Mouse (Mus musculus): Measurements from ENCODE around the gene Rapgef4. TPM values are rescaled to one million over a fixed set of nuclear protein-coding genes. Genes with fewer than 3 reads are reported as not detected.

Gene Rapgef4
- polyA plus RNA-seq, 1 experiment = not detected

- 80% methylated on average over 6 of the region's 6 CpGs for WGBS
Measured at GRCm38 (mm10) chr2:72120211-72120610, 139.2 kb downstream of the Rapgef4 start.

GRCm38 (mm10) chr2:72122410-72123223, 141.6 kb downstream of the Rapgef4 start:
- TF ChIP-seq CTCF (IDR thresholded peaks at IDR 0.05; ENCODE audit: insufficient read depth, low read depth, low read length) = no peak
- Histone ChIP-seq H3K4me1 (ENCODE audit: control insufficient read depth, insufficient read depth, low read length) (peaks cover 9% of the 10 kb centered on the region), H3K27ac (ENCODE audit: insufficient read depth, low read depth, low read length) (no peak overlapping the region), H3K4me3 (ENCODE audit: insufficient read depth, low read depth, low read length) (no peak overlapping the region)
- WGBS = 41% methylated on average over 14 of the region's 14 CpGs

More at GRCm38 (mm10) chr2:72120211-72120610, 139.2 kb downstream of the Rapgef4 start:
- peaks cover 9% of the 10 kb centered on the region for H3K4me1 ChIP-seq (ENCODE audit: control insufficient read depth, insufficient read depth, low read length)
- no peak overlapping the region for H3K4me3 ChIP-seq (ENCODE audit: insufficient read depth, low read depth, low read length)
- no peak overlapping the region for H3K27ac ChIP-seq (ENCODE audit: insufficient read depth, low read depth, low read length)
- TF ChIP-seq CTCF (IDR thresholded peaks at IDR 0.05; ENCODE audit: insufficient read depth, low read depth, low read length) (no peak), POLR2A (IDR thresholded peaks at IDR 0.05; ENCODE audit: insufficient read depth, low read depth, low read length) (no peak)

- WGBS = 87% methylated on average over 5 of the region's 5 CpGs
- Histone ChIP-seq H3K27ac (ENCODE audit: insufficient read depth, low read depth, low read length) (no peak overlapping the region), H3K4me3 (ENCODE audit: insufficient read depth, low read depth, low read length) (no peak overlapping the region), H3K4me1 (ENCODE audit: control insufficient read depth, insufficient read depth, low read length) (peaks cover 9% of the 10 kb centered on the region)
- no peak for TF ChIP-seq CTCF (IDR thresholded peaks at IDR 0.05; ENCODE audit: insufficient read depth, low read depth, low read length)
Measured at GRCm38 (mm10) chr2:72123851-72124250, 142.8 kb downstream of the Rapgef4 start.

- no peak overlapping the region for H3K4me3 ChIP-seq (ENCODE audit: insufficient read depth, low read depth, low read length)
- H3K27ac ChIP-seq (ENCODE audit: insufficient read depth, low read depth, low read length) = no peak overlapping the region
- H3K4me1 ChIP-seq (ENCODE audit: control insufficient read depth, insufficient read depth, low read length) = peaks cover 9% of the 10 kb centered on the region
- TF ChIP-seq CTCF (IDR thresholded peaks at IDR 0.05; ENCODE audit: insufficient read depth, low read depth, low read length) = no peak
- TF ChIP-seq POLR2A (IDR thresholded peaks at IDR 0.05; ENCODE audit: insufficient read depth, low read depth, low read length) = no peak
- 70% methylated on average over 3 of the region's 3 CpGs for WGBS
Measured at GRCm38 (mm10) chr2:72125786-72126185, 144.7 kb downstream of the Rapgef4 start.

GRCm38 (mm10) chr2:72126411-72126810, 145.4 kb downstream of the Rapgef4 start:
- 94% methylated on average over 2 of the region's 2 CpGs for WGBS
- Histone ChIP-seq H3K4me3 (ENCODE audit: insufficient read depth, low read depth, low read length) (no peak overlapping the region), H3K4me1 (ENCODE audit: control insufficient read depth, insufficient read depth, low read length) (peaks cover 8% of the 10 kb centered on the region), H3K27ac (ENCODE audit: insufficient read depth, low read depth, low read length) (no peak overlapping the region)
- no peak for TF ChIP-seq POLR2A (IDR thresholded peaks at IDR 0.05; ENCODE audit: insufficient read depth, low read depth, low read length)
- no peak for TF ChIP-seq CTCF (IDR thresholded peaks at IDR 0.05; ENCODE audit: insufficient read depth, low read depth, low read length)

- no peak overlapping the region for H3K4me3 ChIP-seq (ENCODE audit: insufficient read depth, low read depth, low read length)
- WGBS = 85% methylated on average over 8 of the region's 8 CpGs
Measured at GRCm38 (mm10) chr2:72129612-72130311, 148.7 kb downstream of the Rapgef4 start.

GRCm38 (mm10) chr2:72132222-72132621, 151.2 kb downstream of the Rapgef4 start:
- Histone ChIP-seq H3K4me1 (ENCODE audit: control insufficient read depth, insufficient read depth, low read length) (peaks cover 2% of the 10 kb centered on the region; the same call in 1 of the 2 replicates), H3K4me3 (ENCODE audit: insufficient read depth, low read depth, low read length) (no peak overlapping the region), H3K27ac (ENCODE audit: insufficient read depth, low read depth, low read length) (no peak overlapping the region)
- TF ChIP-seq POLR2A (IDR thresholded peaks at IDR 0.05; ENCODE audit: insufficient read depth, low read depth, low read length) (no peak), CTCF (IDR thresholded peaks at IDR 0.05; ENCODE audit: insufficient read depth, low read depth, low read length) (no peak)
- WGBS = 93% methylated on average over 3 of the region's 3 CpGs

More at GRCm38 (mm10) chr2:72129612-72130311, 148.7 kb downstream of the Rapgef4 start:
- Histone ChIP-seq H3K27ac (ENCODE audit: insufficient read depth, low read depth, low read length) (no peak overlapping the region), H3K4me1 (ENCODE audit: control insufficient read depth, insufficient read depth, low read length) (peaks cover 2% of the 10 kb centered on the region; the same call in 1 of the 2 replicates)
- TF ChIP-seq POLR2A (IDR thresholded peaks at IDR 0.05; ENCODE audit: insufficient read depth, low read depth, low read length) (no peak), CTCF (IDR thresholded peaks at IDR 0.05; ENCODE audit: insufficient read depth, low read depth, low read length) (no peak)

- 51% methylated on average over 3 of the region's 3 CpGs for WGBS
- H3K4me1 ChIP-seq (ENCODE audit: control insufficient read depth, insufficient read depth, low read length) = peaks cover 2% of the 10 kb centered on the region; the same call in 1 of the 2 replicates
- no peak overlapping the region for H3K27ac ChIP-seq (ENCODE audit: insufficient read depth, low read depth, low read length)
- no peak overlapping the region for H3K4me3 ChIP-seq (ENCODE audit: insufficient read depth, low read depth, low read length)
- no peak for TF ChIP-seq POLR2A (IDR thresholded peaks at IDR 0.05; ENCODE audit: insufficient read depth, low read depth, low read length)
- TF ChIP-seq CTCF (IDR thresholded peaks at IDR 0.05; ENCODE audit: insufficient read depth, low read depth, low read length) = no peak
Measured at GRCm38 (mm10) chr2:72136045-72136444, 155.0 kb downstream of the Rapgef4 start.

Data from olfactory bulb, adult 2 months (tissue).